Mouse (Mus musculus) ovary, postnatal 36 days (tissue): ENCODE results near the gene Ago4.

Source experiments
- DNase-seq: peaks from one replicate; pipeline ENCODE4 v3.0.0; 2022; ENCODE audit warnings: low spot score, mixed read lengths

Gene Ago4

GRCm38 (mm10) chr4:126526164-126526563 is 7.1 kb downstream of the Ago4 start:
- DNase-seq: no peak

GRCm38 (mm10) chr4:126512308-126513066 is 20.8 kb downstream of the Ago4 start:
- no peak for DNase-seq

GRCm38 (mm10) chr4:126511013-126511412 is 22.3 kb downstream of the Ago4 start:
- no peak for DNase-seq

GRCm38 (mm10) chr4:126509072-126509471 is 24.2 kb downstream of the Ago4 start:
- DNase-seq: no peak

- DNase-seq: no peak
Measured at GRCm38 (mm10) chr4:126508110-126508899, 25.0 kb downstream of the Ago4 start.

- no peak for DNase-seq
Measured at GRCm38 (mm10) chr4:126502977-126503309, 30.3 kb downstream of the Ago4 start.

- DNase-seq: no peak
Measured at GRCm38 (mm10) chr4:126502141-126502976, 30.9 kb downstream of the Ago4 start.

- no peak for DNase-seq
Measured at GRCm38 (mm10) chr4:126498601-126499000, 34.7 kb downstream of the Ago4 start.

- DNase-seq: no peak
Measured at GRCm38 (mm10) chr4:126496963-126497362, 36.3 kb downstream of the Ago4 start.

GRCm38 (mm10) chr4:126495942-126496790 is 37.1 kb downstream of the Ago4 start:
- DNase-seq: no peak

GRCm38 (mm10) chr4:126495453-126495852 is 37.8 kb downstream of the Ago4 start:
- DNase-seq: no peak

GRCm38 (mm10) chr4:126493416-126493815 is 39.9 kb downstream of the Ago4 start:
- no peak for DNase-seq

- no peak for DNase-seq
Measured at GRCm38 (mm10) chr4:126491977-126492376, 41.3 kb downstream of the Ago4 start.

- DNase-seq: no peak
Measured at GRCm38 (mm10) chr4:126490726-126491125, 42.5 kb downstream of the Ago4 start.

GRCm38 (mm10) chr4:126489811-126490210 is 43.5 kb downstream of the Ago4 start:
- no peak for DNase-seq

- DNase-seq: no peak
Measured at GRCm38 (mm10) chr4:126486217-126486616, 47.1 kb downstream of the Ago4 start.

- no peak for DNase-seq
Measured at GRCm38 (mm10) chr4:126485065-126485464, 48.2 kb downstream of the Ago4 start.

GRCm38 (mm10) chr4:126483874-126484273 is 49.4 kb downstream of the Ago4 start:
- no peak for DNase-seq

- DNase-seq: no peak
Measured at GRCm38 (mm10) chr4:126482951-126483350, 50.3 kb downstream of the Ago4 start.

GRCm38 (mm10) chr4:126481461-126481860 is 51.8 kb downstream of the Ago4 start:
- no peak for DNase-seq

GRCm38 (mm10) chr4:126480288-126480687 is 53.0 kb downstream of the Ago4 start:
- no peak for DNase-seq

- no peak for DNase-seq
Measured at GRCm38 (mm10) chr4:126473031-126473430, 60.2 kb downstream of the Ago4 start.
